Mouse (Mus musculus) macrophage (primary cell): ENCODE data around the gene Gsta4. TPM values are rescaled to one million over a fixed set of nuclear protein-coding genes. Genes with fewer than 3 reads are reported as not detected.
"Not testable (repeated sequence)": the region's sequence is repeated elsewhere in the genome, so short reads cannot be mapped to it uniquely, and the experiment has no call there.

Experiments
- H3K27ac ChIP-seq: fragments of 350-480 bp; formaldehyde crosslinking; 2 replicates; pipeline ENCODE4 v1.9.0; 2021
- H3K36me3 ChIP-seq: fragments of 350-480 bp; formaldehyde crosslinking; 2 replicates; pipeline ENCODE4 v1.9.0; 2021; ENCODE audit errors: inconsistent target
- H3K4me3 ChIP-seq: fragments of 350-480 bp; formaldehyde crosslinking; 2 replicates; pipeline ENCODE4 v1.9.0; 2021; ENCODE audit errors: inconsistent target
- H3K79me2 ChIP-seq: fragments of 350-480 bp; formaldehyde crosslinking; 2 replicates; pipeline ENCODE4 v1.9.0; 2021; ENCODE audit errors: inconsistent target
- WGBS: methylation state at CpG from one replicate; pipeline ENCODE4 v1.1.7; 2026; ENCODE audit warnings: inconsistent platforms; ENCODE audit not compliant: missing documents; 5-methylcytosine and 5-hydroxymethylcytosine counted together
- polyA plus RNA-seq: library from polyadenylated mRNA; stranded (reverse); fragments of 250-400 nt; gene quantifications from 3 replicates; pipeline ENCODE4 v1.2.4, GENCODE M21; 2018; ENCODE audit warnings: inconsistent platforms

The Gsta4 gene
- polyA plus RNA-seq, 1 experiment from 2014 or later: not detected

DNA sequence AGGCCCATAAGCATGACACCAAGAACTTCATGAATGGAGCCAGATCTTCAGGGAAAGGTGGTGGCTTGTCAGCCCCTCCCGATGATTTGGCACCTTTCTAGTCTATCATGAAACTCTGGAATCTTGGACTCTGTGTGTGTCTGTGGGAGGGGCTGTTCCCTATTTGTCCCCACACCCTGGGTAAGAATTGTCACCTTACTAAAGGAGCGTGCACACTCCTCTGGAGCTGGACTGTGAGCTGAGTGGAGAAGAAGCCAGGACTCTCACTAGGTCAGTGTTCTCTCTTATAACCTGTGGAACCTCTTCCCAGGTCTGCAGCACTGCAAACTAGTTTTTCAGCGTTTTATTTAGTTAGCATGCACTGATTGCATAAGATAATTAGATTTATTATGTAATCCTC lies 47.9 kb downstream of the Gsta4 start, which contains the start of gene Gsta1:
Gene Gsta1 (plus strand): TSS at position 196 of the 400 bp plus-strand sequence.
- H3K79me2 ChIP-seq, H3K36me3 ChIP-seq: not testable (repeated sequence)
- no CpG with 5 or more reads among the region's 3 CpGs for WGBS

DNA sequence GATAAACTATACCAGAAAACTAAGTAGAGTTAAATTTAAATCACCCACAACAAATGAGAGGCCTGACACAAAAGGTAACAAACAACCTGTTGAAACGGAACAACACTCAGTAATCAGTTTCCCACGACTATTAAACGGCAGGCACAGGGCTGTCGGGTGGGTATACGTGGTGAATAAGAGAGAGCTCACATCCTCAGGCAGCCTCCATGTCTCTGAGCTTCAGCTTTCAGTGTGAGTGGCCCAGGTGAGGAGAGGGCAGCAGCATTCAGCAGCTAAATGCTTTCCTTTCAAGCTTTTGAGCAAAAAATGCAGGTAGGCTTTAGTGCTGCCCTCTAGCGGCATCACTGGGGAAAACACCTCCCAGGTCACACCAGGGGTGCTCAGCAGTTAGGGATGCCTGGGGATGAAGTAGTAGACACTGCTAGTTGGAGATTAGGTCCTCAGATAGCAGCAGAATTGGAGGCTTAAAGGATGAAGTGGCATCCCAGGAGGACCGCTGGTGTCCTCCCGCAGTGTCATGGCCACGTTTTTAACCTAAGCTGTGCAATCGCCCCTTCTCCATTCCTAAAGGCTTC lies 50.6 kb downstream of the Gsta4 start:
- H3K36me3 ChIP-seq, H3K79me2 ChIP-seq, H3K27ac ChIP-seq, H3K4me3 ChIP-seq: not testable (repeated sequence)
- WGBS: no CpG with 5 or more reads among the region's 10 CpGs

More for the DNA sequence above, 47.9 kb downstream of the Gsta4 start, which contains the start of gene Gsta1:
- H3K27ac ChIP-seq, H3K4me3 ChIP-seq: not testable (repeated sequence)

DNA sequence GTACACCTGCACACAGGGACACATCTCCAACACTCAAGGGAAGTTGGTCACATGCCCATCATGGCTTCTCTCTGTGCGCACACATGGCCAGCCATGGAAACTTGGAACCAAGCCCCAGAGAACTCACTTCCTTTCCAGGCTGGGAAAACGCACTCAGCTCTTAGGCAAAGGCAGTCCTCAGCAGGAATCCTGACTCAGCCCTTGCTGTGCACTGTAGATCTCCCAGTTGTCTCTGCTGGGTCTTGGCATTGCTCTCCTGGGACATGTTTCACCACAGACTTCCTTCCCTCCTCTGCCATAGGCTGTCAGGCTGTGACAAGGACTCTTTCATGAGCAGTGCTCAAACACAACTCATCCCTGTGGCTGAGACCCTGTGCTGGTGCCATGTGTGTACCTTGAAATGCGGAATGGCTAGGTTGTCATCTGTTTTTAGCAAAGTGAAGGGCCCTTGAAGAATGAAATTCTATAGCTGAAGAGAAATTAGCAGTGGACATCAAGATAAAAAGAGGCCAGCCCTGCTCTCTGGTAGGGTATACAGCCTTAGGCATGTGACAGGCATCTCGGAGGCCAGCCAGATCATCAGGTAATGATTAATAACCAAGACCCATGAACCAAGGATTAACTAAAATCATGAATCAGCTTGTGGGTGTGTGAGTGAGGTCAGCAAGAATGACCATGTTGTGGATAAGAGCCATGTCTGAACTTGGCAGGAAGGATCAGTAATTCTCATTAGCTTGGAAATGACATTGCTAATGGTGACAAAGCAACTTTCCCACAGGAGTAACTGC lies 73.3 kb downstream of the Gsta4 start:
- H3K4me3 ChIP-seq, H3K79me2 ChIP-seq, H3K27ac ChIP-seq, H3K36me3 ChIP-seq: not testable (repeated sequence)
- 86% methylated on average over 3 of the region's 4 CpGs for WGBS

DNA sequence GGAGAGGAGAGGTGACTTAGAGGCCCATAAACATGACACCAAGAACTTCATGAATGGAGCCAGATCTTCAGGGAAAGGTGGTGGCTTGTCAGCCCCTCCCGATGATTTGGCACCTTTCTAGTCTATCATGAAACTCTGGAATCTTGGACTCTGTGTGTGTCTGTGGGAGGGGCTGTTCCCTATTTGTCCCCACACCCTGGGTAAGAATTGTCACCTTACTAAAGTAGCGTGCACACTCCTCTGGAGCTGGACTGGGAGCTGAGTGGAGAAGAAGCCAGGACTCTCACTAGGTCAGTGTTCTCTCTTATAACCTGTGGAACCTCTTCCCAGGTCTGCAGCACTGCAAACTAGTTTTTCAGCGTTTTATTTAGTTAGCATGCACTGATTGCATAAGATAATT lies 74.3 kb downstream of the Gsta4 start, which contains the start of gene Gm3776:
Gene Gm3776 (plus strand): TSS at position 216 of the 400 bp plus-strand sequence.
- 67% methylated on average over 1 of the region's 3 CpGs for WGBS
- H3K79me2 ChIP-seq: not testable (repeated sequence)

More for the DNA sequence above, 74.3 kb downstream of the Gsta4 start, which contains the start of gene Gm3776:
- not testable (repeated sequence) for H3K27ac ChIP-seq, H3K4me3 ChIP-seq, H3K36me3 ChIP-seq

Other genes starting within 250 kb of the Gsta4 start
- not detected in 3 replicates for gene Gcm1, start 130.8 kb upstream of the Gsta4 start, polyA plus RNA-seq
- gene Fbxo9, start 73.7 kb upstream of the Gsta4 start, polyA plus RNA-seq: 20.7 to 20.8 TPM (median 20.8 TPM) in 3 replicates
- 4.0 to 7.3 TPM (median 5.4 TPM) in 3 replicates for gene Ick, start 73.6 kb upstream of the Gsta4 start, polyA plus RNA-seq
- gene Gsta1, start 47.9 kb downstream of the Gsta4 start, polyA plus RNA-seq: not detected in 3 replicates
- gene Gm3776, start 74.4 kb downstream of the Gsta4 start, polyA plus RNA-seq: not detected in 3 replicates
- gene Gm10639, start 107.1 kb downstream of the Gsta4 start, polyA plus RNA-seq: not detected in 3 replicates
- not detected in 3 replicates for gene Omt2a, start 132.0 kb downstream of the Gsta4 start, polyA plus RNA-seq
- gene Omt2b, start 144.8 kb downstream of the Gsta4 start, polyA plus RNA-seq: not detected in 3 replicates
- gene Gsta2, start 173.0 kb downstream of the Gsta4 start, polyA plus RNA-seq: not detected in 3 replicates
- not detected in 3 replicates for gene Dppa5a, start 185.4 kb downstream of the Gsta4 start, polyA plus RNA-seq
- gene Ooep, start 196.0 kb downstream of the Gsta4 start, polyA plus RNA-seq: not detected in 3 replicates
- not detected in 3 replicates for gene Ddx43, start 213.0 kb downstream of the Gsta4 start, polyA plus RNA-seq